Mouse (Mus musculus) kidney, embryonic 15.5 days (tissue): ENCODE data around the gene Ppox. TPM values are rescaled to one million over a fixed set of nuclear protein-coding genes. Genes with fewer than 3 reads are reported as not detected.
A peak's percentile ranks its signal among the peaks of the same experiment; 100 is the strongest.
"Not testable (repeated sequence)": the region's sequence is repeated elsewhere in the genome, so short reads cannot be mapped to it uniquely, and the experiment has no call there.

Source experiments
- ATAC-seq: fragments of 200-750 bp; cut with Nextera tagmentation; replicated peaks from 2 replicates; pipeline ENCODE4 v1.8.0; 2017; ENCODE audit warnings: moderate TSS enrichment; ENCODE audit not compliant: low FRiP score
- H3K27ac ChIP-seq: fragments of 300-500 bp; sonication (generic); 2 replicates; pipeline ENCODE4 v1.5.1; 2015; ENCODE audit warnings: mild to moderate bottlenecking, inconsistent platforms
- H3K27me3 ChIP-seq: fragments of 300-500 bp; sonication (generic); 2 replicates; pipeline ENCODE4 v1.6.1; 2015; ENCODE audit warnings: inconsistent platforms
- H3K36me3 ChIP-seq: fragments of 300-500 bp; sonication (generic); 2 replicates; pipeline ENCODE4 v1.6.1; 2015; ENCODE audit warnings: inconsistent platforms
- H3K4me1 ChIP-seq: fragments of 300-500 bp; sonication (generic); 2 replicates; pipeline ENCODE4 v1.6.1; 2015; ENCODE audit warnings: inconsistent platforms
- H3K4me2 ChIP-seq: fragments of 300-500 bp; sonication (generic); 2 replicates; pipeline ENCODE4 v1.6.1; 2015; ENCODE audit warnings: moderate library complexity, mild to moderate bottlenecking, inconsistent platforms
- H3K4me3 ChIP-seq: fragments of 300-500 bp; sonication (generic); replicated peaks from 2 replicates; pipeline ENCODE4 v1.5.1; 2015; ENCODE audit warnings: mild to moderate bottlenecking, inconsistent platforms
- H3K9ac ChIP-seq: fragments of 300-500 bp; sonication (generic); 2 replicates; pipeline ENCODE4 v1.6.1; 2015; ENCODE audit warnings: mild to moderate bottlenecking, inconsistent platforms
- H3K9me3 ChIP-seq: fragments of 300-500 bp; sonication (generic); replicated peaks from 2 replicates; pipeline ENCODE4 v1.6.1; 2016; ENCODE audit warnings: inconsistent platforms
- WGBS: fragments of 180-500 bp; shearing (Covaris S2); methylation state at CpG from one replicate; pipeline ENCODE4 v1.1.7; 2015; ENCODE audit warnings: mixed read lengths; 5-methylcytosine and 5-hydroxymethylcytosine counted together
- polyA plus RNA-seq: library from polyadenylated mRNA; unstranded; fragments of >200 nt; fragmentation: Nextera tagmentation; extraction: Ambion mirVana; gene quantifications from 2 replicates; pipeline ENCODE4 v1.2.1, GENCODE M21; 2015

Gene Ppox
- 63.0 and 65.4 TPM in 2 replicates for polyA plus RNA-seq

- Histone ChIP-seq H3K27ac (peak within 1 kb of the TSS; percentile 87), H3K36me3 (peaks cover 74% of the 10 kb centered on the region)
These were observed at the start of gene Ppox for GRCm38 (mm10) chr1:171280916-171281527. Gene Ppox, minus strand, starts transcription at chr1:171281186.

DNA sequence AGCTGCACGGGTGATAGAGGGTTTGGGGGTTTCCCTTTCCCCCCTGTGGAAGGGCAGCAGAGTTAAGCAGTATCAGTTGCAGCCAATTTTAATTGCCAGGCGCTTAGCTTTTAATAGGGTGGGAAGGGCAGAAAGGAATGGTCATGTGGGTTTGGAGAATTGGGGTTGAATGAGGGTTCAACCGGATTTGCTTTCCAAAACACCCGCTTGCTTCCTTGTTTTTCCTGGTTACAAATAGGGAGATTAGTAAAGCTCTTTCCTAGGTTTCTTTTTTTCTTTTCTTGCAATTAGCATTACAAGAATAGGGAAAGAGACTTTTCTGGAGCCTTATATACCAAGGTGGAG lies 49.2 kb upstream of the Ppox start:
- no peaks in the 10 kb centered on the region for H3K9me3 ChIP-seq
- 0% methylated on average over 4 of the region's 4 CpGs for WGBS
- H3K4me2 ChIP-seq: peak overlapping the region; percentile 77
- H3K9ac ChIP-seq: peak overlapping the region; percentile 99
- ATAC-seq: no peak; the same call in 1 of the 2 replicates
- peak overlapping the region; percentile 91 for H3K4me3 ChIP-seq
- no peaks in the 10 kb centered on the region for H3K27me3 ChIP-seq
- peaks cover 41% of the 10 kb centered on the region for H3K4me1 ChIP-seq
- peaks cover 18% of the 10 kb centered on the region for H3K36me3 ChIP-seq
- H3K27ac ChIP-seq: peak overlapping the region; percentile 100

More at GRCm38 (mm10) chr1:171280916-171281527, at the start of gene Ppox:
- ATAC-seq: peak; percentile 97
- Histone ChIP-seq H3K27me3 (no peaks in the 10 kb centered on the region), H3K9ac (peak within 1 kb of the TSS; percentile 77), H3K4me3 (peak within 1 kb of the TSS; percentile 63), H3K4me2 (peak within 1 kb of the TSS; percentile 80), H3K9me3 (no peaks in the 10 kb centered on the region), H3K4me1 (peaks cover 33% of the 10 kb centered on the region)
- WGBS: under 1% methylated on average over 26 of the region's 26 CpGs

- peaks cover 41% of the 10 kb centered on the region for H3K4me1 ChIP-seq
- peak overlapping the region; percentile 99 for H3K9ac ChIP-seq
- ATAC-seq: peak; percentile 93
- peaks cover 23% of the 10 kb centered on the region for H3K36me3 ChIP-seq
- H3K27ac ChIP-seq: peak overlapping the region; percentile 100
- peak overlapping the region; percentile 77 for H3K4me2 ChIP-seq
- H3K27me3 ChIP-seq: no peaks in the 10 kb centered on the region
- peak overlapping the region; percentile 91 for H3K4me3 ChIP-seq
- WGBS: 2% methylated on average over 58 of the region's 61 CpGs
- H3K9me3 ChIP-seq: no peaks in the 10 kb centered on the region
These were observed 48.6 kb upstream of the Ppox start for GRCm38 (mm10) chr1:171329433-171330215.

- ATAC-seq: peak; percentile 93
- Histone ChIP-seq H3K9ac (peak within 1 kb of the TSS; percentile 99), H3K4me1 (peaks cover 41% of the 10 kb centered on the region), H3K4me3 (peak within 1 kb of the TSS; percentile 91), H3K27ac (peak within 1 kb of the TSS; percentile 100), H3K27me3 (no peaks in the 10 kb centered on the region), H3K9me3 (no peaks in the 10 kb centered on the region), H3K36me3 (peaks cover 21% of the 10 kb centered on the region; the same call in 1 of the 2 replicates), H3K4me2 (peak within 1 kb of the TSS; percentile 77)
- under 1% methylated on average over 40 of the region's 48 CpGs for WGBS
These were observed 48.0 kb upstream of the Ppox start, which contains the start of gene Dedd for GRCm38 (mm10) chr1:171328839-171329432. Gene Dedd, plus strand, starts transcription at chr1:171329145.

DNA sequence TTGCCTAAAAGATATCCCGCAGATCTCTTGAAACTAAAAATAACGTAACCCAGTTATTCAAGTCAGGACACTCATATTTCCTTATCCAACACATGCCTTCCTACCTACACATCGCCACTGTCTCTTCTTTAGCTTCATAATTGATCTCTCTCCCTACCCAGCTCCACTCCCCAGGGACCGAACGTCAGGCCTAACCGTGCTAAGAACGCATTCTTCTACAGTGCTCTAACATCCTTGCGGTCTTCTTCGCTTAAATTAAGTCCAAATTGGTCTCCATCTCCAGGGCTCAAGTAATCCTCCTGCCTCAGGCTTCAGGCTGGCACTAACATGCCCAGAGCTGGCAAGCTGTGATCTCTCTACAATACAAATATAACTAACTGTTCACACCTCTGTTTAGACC lies 47.3 kb upstream of the Ppox start:
- H3K4me1 ChIP-seq: peaks cover 38% of the 10 kb centered on the region
- peak overlapping the region; percentile 77 for H3K4me2 ChIP-seq
- peak overlapping the region; percentile 100 for H3K27ac ChIP-seq
- WGBS: 23% methylated on average over 9 of the region's 9 CpGs
- H3K27me3 ChIP-seq: no peaks in the 10 kb centered on the region
- H3K9ac ChIP-seq: peak overlapping the region; percentile 99
- peak overlapping the region; percentile 91 for H3K4me3 ChIP-seq
- no peak for ATAC-seq
- H3K9me3 ChIP-seq: no peaks in the 10 kb centered on the region
- H3K36me3 ChIP-seq: peaks cover 21% of the 10 kb centered on the region; the same call in 1 of the 2 replicates

DNA sequence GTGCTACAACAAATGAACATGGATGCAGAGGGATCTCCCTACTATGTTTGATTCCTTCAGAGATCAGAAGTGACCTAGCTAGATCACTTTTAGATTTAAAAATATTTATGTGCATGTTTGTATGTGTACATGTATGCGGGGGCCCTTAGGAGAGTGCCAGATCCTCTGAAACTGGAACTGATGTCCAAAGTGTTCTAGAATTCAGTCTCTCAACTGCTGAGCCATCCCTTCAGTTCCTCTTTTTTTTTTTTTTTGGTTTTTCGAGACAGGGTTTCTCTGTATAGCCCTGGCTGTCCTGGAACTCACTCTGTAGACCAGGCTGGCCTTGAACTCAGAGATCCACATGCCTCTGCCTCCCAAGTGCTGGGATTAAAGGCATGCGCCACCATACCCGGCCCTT lies 45.6 kb upstream of the Ppox start:
- H3K4me3 ChIP-seq, H3K9me3 ChIP-seq, H3K9ac ChIP-seq, H3K27ac ChIP-seq, H3K27me3 ChIP-seq, H3K4me2 ChIP-seq, ATAC-seq: not testable (repeated sequence)
- WGBS: 83% methylated on average over 4 of the region's 4 CpGs
- Histone ChIP-seq H3K4me1 (peaks cover 30% of the 10 kb centered on the region), H3K36me3 (peaks cover 21% of the 10 kb centered on the region; the same call in 1 of the 2 replicates)

GRCm38 (mm10) chr1:171325571-171325970 lies 44.6 kb upstream of the Ppox start:
- H3K27me3 ChIP-seq: no peaks in the 10 kb centered on the region
- ATAC-seq: no peak

DNA sequence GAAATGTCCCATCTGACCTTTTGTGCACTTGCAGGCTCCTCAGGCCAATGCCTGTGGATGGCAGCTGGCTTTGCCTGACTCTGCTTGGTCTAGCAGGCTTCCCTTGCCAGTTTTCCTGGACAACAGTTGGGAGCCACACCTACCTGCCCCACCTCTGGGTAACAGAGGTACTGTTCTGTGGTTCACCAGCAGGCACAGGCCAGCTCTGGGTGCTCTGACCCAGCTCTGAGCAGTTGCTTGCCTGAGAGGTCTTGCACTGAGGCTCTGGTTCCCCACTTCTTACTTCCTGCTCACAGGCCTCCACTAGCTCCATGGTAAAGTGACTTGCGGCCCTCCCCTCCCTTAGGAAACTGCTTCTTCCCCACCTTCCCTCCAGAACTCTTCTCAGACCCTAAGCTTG lies 41.0 kb upstream of the Ppox start:
- ATAC-seq: peak; percentile 74; the same call in 1 of the 2 replicates
- Histone ChIP-seq H3K9ac (no peak overlapping the region), H3K27ac (0 out of 2 replicates have a peak overlapping the region, but pooled peaks have one; percentile 9), H3K4me1 (peaks cover 8% of the 10 kb centered on the region), H3K36me3 (peaks cover 21% of the 10 kb centered on the region; the same call in 1 of the 2 replicates), H3K4me3 (no peak overlapping the region), H3K9me3 (no peaks in the 10 kb centered on the region), H3K27me3 (no peaks in the 10 kb centered on the region), H3K4me2 (no peak overlapping the region)
- WGBS: 83% methylated on average over 1 of the region's 1 CpGs

More at GRCm38 (mm10) chr1:171325571-171325970, 44.6 kb upstream of the Ppox start:
- Histone ChIP-seq H3K4me2 (no peak overlapping the region), H3K36me3 (peaks cover 21% of the 10 kb centered on the region; the same call in 1 of the 2 replicates), H3K4me1 (peaks cover 22% of the 10 kb centered on the region), H3K9ac (no peak overlapping the region), H3K27ac (no peak overlapping the region), H3K4me3 (no peak overlapping the region), H3K9me3 (no peaks in the 10 kb centered on the region)
- WGBS: 57% methylated on average over 2 of the region's 2 CpGs

DNA sequence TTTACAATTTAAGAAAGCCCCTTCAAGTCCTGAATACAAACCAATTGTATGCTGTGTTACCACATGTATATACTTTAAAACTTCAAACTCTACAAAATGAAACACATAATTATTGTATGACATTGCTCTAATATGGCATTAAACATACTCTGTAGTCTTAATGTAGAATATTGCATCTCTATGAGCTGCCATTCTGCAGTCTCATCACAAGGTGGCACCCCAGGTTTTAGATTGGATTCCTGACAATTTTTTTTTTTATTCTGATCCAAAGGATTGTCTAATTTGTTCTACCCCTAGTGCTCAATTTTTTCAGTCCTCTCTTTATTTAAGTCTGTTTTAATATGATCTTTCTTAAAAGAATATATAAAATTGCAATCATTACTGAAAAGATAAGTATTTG lies 40.4 kb upstream of the Ppox start:
- no peak overlapping the region for H3K9ac ChIP-seq
- ATAC-seq: no peak
- H3K4me2 ChIP-seq: no peak overlapping the region
- no peak overlapping the region for H3K27ac ChIP-seq
- H3K9me3 ChIP-seq: no peaks in the 10 kb centered on the region
- no peak overlapping the region for H3K4me3 ChIP-seq
- H3K4me1 ChIP-seq: peaks cover 6% of the 10 kb centered on the region; the same call in 1 of the 2 replicates
- H3K36me3 ChIP-seq: peaks cover 20% of the 10 kb centered on the region; the same call in 1 of the 2 replicates
- H3K27me3 ChIP-seq: no peaks in the 10 kb centered on the region

GRCm38 (mm10) chr1:171320151-171320550 lies 39.2 kb upstream of the Ppox start:
- Histone ChIP-seq H3K27me3 (no peaks in the 10 kb centered on the region), H3K9ac (0 out of 2 replicates have a peak overlapping the region, but pooled peaks have one; percentile 24), H3K9me3 (no peaks in the 10 kb centered on the region), H3K4me1 (peaks cover 6% of the 10 kb centered on the region; the same call in 1 of the 2 replicates), H3K27ac (no peak overlapping the region), H3K4me2 (peak overlapping the region; percentile 51), H3K36me3 (0 out of 2 replicates have a peak, but pooled peaks cover 9% of the 10 kb centered on the region), H3K4me3 (peak overlapping the region; percentile 33)
- ATAC-seq: no peak
- 21% methylated on average over 5 of the region's 5 CpGs for WGBS

DNA sequence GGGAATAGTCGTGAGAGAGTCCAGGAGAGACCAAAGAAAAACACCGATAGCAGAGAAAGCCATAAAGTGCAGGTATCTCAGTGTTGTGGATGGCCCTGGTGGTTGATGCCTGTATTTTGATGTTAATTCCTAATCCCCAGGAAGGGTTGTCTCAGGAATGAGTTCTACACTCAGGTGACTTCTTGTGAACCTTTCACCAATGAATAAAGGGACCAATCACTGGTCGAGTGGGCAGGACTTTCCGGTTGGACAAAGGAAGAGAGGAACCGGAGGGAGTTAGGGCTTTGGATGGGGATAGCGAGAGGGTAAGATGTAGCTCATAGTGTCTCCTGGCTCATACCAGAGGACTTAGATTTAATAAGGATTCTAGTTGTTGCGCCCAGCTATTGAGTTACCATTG lies 38.8 kb upstream of the Ppox start:
- 15% methylated on average over 7 of the region's 7 CpGs for WGBS
- Histone ChIP-seq H3K4me3 (peak overlapping the region; percentile 33), H3K4me2 (peak overlapping the region; percentile 51), H3K9ac (0 out of 2 replicates have a peak overlapping the region, but pooled peaks have one; percentile 24), H3K27ac (no peak overlapping the region), H3K36me3 (0 out of 2 replicates have a peak, but pooled peaks cover 5% of the 10 kb centered on the region), H3K9me3 (no peaks in the 10 kb centered on the region), H3K4me1 (peaks cover 6% of the 10 kb centered on the region; the same call in 1 of the 2 replicates), H3K27me3 (no peaks in the 10 kb centered on the region)
- no peak for ATAC-seq
